Mouse (Mus musculus) C2C12 (cell line): ENCODE results near the gene Spaca5. TPM values are rescaled to one million over a fixed set of nuclear protein-coding genes. Genes with fewer than 3 reads are reported as not detected.

Experiments
- H3K27me3 ChIP-seq: one replicate; pipeline ENCODE4 v1.6.1; 2011; ENCODE audit not compliant: control insufficient read depth, insufficient read depth, insufficient read length
- H3K36me3 ChIP-seq: one replicate; pipeline ENCODE4 v1.6.1; 2011; ENCODE audit not compliant: control insufficient read depth, insufficient read depth
- H3K4me3 ChIP-seq: one replicate; pipeline ENCODE4 v1.5.1; 2011; ENCODE audit warnings: mild to moderate bottlenecking, control low read depth; ENCODE audit not compliant: poor library complexity, insufficient read depth, severe bottlenecking
- H3K79me2 ChIP-seq: one replicate; pipeline ENCODE4 v1.6.1; 2011; ENCODE audit not compliant: control insufficient read depth, insufficient read depth
- H3K79me3 ChIP-seq: one replicate; pipeline ENCODE4 v1.6.1; 2011; ENCODE audit warnings: low read depth, control low read depth
- H3ac ChIP-seq: one replicate; pipeline ENCODE3; 2011; ENCODE audit warnings: low read depth; ENCODE audit not compliant: control insufficient read depth, insufficient read length
- FOSL1 ChIP-seq: IDR thresholded peaks from one replicate; pipeline ENCODE4 v1.8.0; 2011; ENCODE audit warnings: mild to moderate bottlenecking, low read length; ENCODE audit not compliant: poor library complexity, insufficient read depth, severe bottlenecking
- MAX ChIP-seq: IDR thresholded peaks from one replicate; pipeline ENCODE4 v1.6.1; 2011; ENCODE audit warnings: mild to moderate bottlenecking, control low read depth
- MYOD1 ChIP-seq: IDR thresholded peaks from one replicate; pipeline ENCODE4 v1.6.1; 2011; ENCODE audit warnings: low read depth; ENCODE audit not compliant: control insufficient read depth, insufficient read length
- MYOG ChIP-seq: IDR thresholded peaks from one replicate; pipeline ENCODE4 v1.6.1; 2011; ENCODE audit not compliant: control insufficient read depth, insufficient read length; ENCODE audit errors: extremely low read depth
- USF1 ChIP-seq: IDR thresholded peaks from one replicate; pipeline ENCODE4 v1.6.1; 2011; ENCODE audit warnings: low read depth, mild to moderate bottlenecking, control low read depth, moderate library complexity
- polyA plus RNA-seq: library from polyadenylated mRNA; unstranded; fragments of >200 nt; fragmentation: generic; extraction: Trizol; gene quantifications from one replicate; pipeline ENCODE4 v1.2.1, GENCODE M21; 2012; ENCODE audit warnings: missing spikeins

The Spaca5 gene
- polyA plus RNA-seq, 1 experiment = not detected

- no peak overlapping the region for H3K4me3 ChIP-seq
- TF ChIP-seq MYOD1 = no peak
- TF ChIP-seq FOSL1 = no peak
- no peak for TF ChIP-seq MYOG
- no peak for TF ChIP-seq MAX
- no peaks in the 10 kb centered on the region for H3K36me3 ChIP-seq
- H3K79me2 ChIP-seq = no peaks in the 10 kb centered on the region
- no peaks in the 10 kb centered on the region for H3K27me3 ChIP-seq
- no peak overlapping the region for H3ac ChIP-seq
- no peaks in the 10 kb centered on the region for H3K79me3 ChIP-seq
These were observed 21.6 kb downstream of the Spaca5 start for GRCm38 (mm10) chrX:21089867-21090239.

- no peaks in the 10 kb centered on the region for H3K79me3 ChIP-seq
- H3ac ChIP-seq = no peak within 1 kb of the TSS
- H3K4me3 ChIP-seq = no peak within 1 kb of the TSS
- H3K79me2 ChIP-seq = no peaks in the 10 kb centered on the region
- TF ChIP-seq MYOG (no peak), USF1 (no peak), MYOD1 (no peak), FOSL1 (no peak), MAX (no peak)
- no peaks in the 10 kb centered on the region for H3K36me3 ChIP-seq
- H3K27me3 ChIP-seq = no peaks in the 10 kb centered on the region
These were observed 47.3 kb downstream of the Spaca5 start, which contains the start of gene Ssxa1 for GRCm38 (mm10) chrX:21115520-21115919. TSS of gene Ssxa1 (plus strand) at chrX:21115820.

Other genes with a start within 250 kb of the Spaca5 start
- gene Timp1, start 198.2 kb upstream of the Spaca5 start, polyA plus RNA-seq = 466 TPM
- 6.1 TPM for gene Syn1, start 147.4 kb upstream of the Spaca5 start, polyA plus RNA-seq
- 1.2 TPM for gene Cfp, start 136.9 kb upstream of the Spaca5 start, polyA plus RNA-seq
- 14.4 TPM for gene Elk1, start 117.8 kb upstream of the Spaca5 start, polyA plus RNA-seq
- gene Uxt, start 106.4 kb upstream of the Spaca5 start, polyA plus RNA-seq = 46.5 TPM
- 0.47 TPM for gene Zfp182, start 6.1 kb upstream of the Spaca5 start, polyA plus RNA-seq
- gene Zfp300, start 21.1 kb downstream of the Spaca5 start, polyA plus RNA-seq = 0.22 TPM
- not detected for gene Ssxa1, start 47.4 kb downstream of the Spaca5 start, polyA plus RNA-seq
- not detected for gene Gm21876, start 107.2 kb downstream of the Spaca5 start, polyA plus RNA-seq